Mouse (Mus musculus) urinary bladder, postnatal 10 days (tissue): ENCODE data around the gene Vapb.

Experiments
- DNase-seq: peaks from one replicate; pipeline ENCODE4 v3.0.0; 2022; ENCODE audit warnings: low spot score

The Vapb gene

GRCm38 (mm10) chr2:173738232-173738631 lies 921 bp downstream of the Vapb start:
- DNase-seq: no peak

- DNase-seq: no peak
Measured at GRCm38 (mm10) chr2:173739107-173739506, 1.8 kb downstream of the Vapb start.

- DNase-seq: no peak
Measured at GRCm38 (mm10) chr2:173742090-173742489, 4.8 kb downstream of the Vapb start.

DNA sequence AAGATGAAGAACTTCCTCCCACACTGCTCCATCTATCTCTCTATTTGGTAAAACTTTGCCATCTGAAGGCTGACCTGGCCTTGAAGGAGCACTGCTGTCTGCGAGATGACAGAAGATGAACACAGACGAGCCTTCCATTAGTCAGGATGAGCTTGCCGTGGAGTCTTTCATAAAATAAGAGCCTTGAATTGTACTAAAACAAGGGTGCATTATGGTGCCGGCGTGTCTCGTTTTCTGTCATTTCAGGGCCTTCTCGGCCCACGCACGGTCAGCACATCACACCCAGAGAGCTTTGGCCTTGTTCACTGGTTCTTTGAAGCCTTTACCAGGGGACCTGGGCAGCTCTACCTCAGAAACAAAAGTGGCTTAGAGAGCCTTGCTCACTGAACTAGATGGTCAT lies 5.4 kb downstream of the Vapb start:
- no peak for DNase-seq

- no peak for DNase-seq
Measured at GRCm38 (mm10) chr2:173744070-173744815, 6.9 kb downstream of the Vapb start.

GRCm38 (mm10) chr2:173748961-173749659 lies 11.8 kb downstream of the Vapb start:
- no peak for DNase-seq

DNA sequence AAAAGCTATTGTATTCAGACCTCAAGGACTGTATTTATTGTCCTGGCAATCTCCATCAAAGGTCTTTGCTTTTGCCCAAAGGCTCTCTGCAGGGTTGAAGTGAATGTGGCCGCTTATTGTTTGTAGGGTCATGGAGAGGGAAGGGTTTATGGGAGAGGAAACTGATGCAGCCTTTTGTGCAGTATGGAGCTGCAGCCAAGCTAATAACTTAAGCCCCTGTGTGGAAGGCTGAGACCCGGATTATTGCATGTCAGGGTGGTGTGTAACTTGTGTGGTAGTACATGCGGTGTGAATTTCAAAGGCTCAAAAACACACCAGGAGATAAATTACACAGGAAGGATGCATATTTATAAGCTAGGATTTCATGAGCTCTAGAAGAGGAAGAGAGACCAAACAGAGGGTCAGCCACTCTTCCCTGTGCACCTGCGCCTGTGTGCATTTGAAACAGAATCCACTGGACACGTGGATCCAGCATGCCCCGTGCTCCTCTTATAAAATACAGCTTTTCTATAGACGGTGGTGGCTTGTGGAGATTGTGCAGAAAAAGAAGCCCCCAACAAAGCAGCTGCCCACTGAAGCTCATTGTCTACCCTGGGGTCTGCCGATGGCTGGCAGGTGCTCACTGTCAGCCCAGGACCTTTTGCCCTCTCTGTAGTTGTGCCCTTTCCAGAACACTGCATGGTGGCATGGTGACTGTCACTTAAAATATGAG lies 18.3 kb downstream of the Vapb start:
- DNase-seq: no peak

- no peak for DNase-seq
Measured at GRCm38 (mm10) chr2:173757624-173758155, 20.4 kb downstream of the Vapb start.

- DNase-seq: no peak
Measured at GRCm38 (mm10) chr2:173760607-173761006, 23.3 kb downstream of the Vapb start.

DNA sequence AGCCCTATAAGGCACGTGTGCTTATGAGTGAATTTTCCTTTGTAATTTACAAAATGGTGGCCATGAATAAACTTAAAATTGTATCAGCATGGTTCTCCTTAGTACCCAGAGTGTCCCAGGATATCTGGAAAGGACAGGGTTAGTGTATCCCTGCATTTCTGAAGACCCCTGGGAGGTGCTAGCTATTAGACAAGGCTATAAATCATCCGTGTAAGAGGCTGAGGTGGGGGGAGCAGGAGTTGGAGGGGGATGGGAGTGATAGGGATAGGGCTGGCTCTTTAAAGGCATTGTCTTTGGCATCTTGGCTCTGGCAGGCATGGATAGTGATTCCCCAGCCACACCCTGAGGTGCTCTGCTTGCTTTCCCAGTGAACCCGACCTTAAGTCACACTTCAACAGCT lies 27.3 kb downstream of the Vapb start:
- no peak for DNase-seq

- DNase-seq: no peak
Measured at GRCm38 (mm10) chr2:173767959-173768595, 30.8 kb downstream of the Vapb start.

DNA sequence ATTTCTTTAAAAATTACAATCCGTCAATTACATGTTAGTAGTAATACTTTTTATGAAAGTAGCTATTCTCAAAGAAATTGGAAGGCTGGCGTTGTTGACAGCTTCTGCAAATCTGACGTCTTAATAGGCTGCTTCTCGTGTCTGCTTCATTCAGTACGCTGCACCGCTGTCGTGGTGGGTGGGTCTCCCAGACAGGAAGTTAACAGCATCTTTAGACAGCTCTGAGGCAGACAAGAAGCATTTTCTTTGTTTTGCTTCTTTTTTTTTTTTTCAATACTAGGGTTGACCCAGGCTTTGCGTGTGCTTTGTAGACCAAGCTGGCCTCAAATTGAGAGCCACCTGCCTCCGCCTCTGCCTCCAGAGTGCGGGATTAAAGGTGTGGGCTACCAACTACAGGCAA lies 31.9 kb downstream of the Vapb start:
- DNase-seq: no peak

- no peak for DNase-seq
Measured at GRCm38 (mm10) chr2:173770620-173771019, 33.3 kb downstream of the Vapb start.

DNA sequence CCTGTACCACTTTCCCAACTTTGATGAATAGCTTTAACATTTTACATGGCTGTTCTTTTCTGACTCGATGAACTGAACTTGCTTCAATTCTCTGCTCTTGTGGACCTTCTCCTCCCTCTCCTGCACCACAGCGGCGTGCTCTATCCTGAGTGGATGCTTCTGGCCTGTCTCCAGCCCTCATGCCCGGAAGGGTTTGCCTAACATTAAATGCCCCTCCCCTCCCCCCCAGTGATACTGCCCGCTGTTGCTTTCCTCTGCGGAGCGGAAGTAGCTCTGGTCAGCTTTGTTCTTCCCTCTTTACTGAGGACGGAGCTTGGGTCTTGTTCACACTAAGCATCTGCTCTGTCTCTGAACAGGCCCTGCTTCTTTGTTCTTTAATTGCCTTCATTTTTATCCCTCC lies 34.4 kb downstream of the Vapb start:
- DNase-seq: no peak

- DNase-seq: no peak
Measured at GRCm38 (mm10) chr2:173775556-173775955, 38.2 kb downstream of the Vapb start.

DNA sequence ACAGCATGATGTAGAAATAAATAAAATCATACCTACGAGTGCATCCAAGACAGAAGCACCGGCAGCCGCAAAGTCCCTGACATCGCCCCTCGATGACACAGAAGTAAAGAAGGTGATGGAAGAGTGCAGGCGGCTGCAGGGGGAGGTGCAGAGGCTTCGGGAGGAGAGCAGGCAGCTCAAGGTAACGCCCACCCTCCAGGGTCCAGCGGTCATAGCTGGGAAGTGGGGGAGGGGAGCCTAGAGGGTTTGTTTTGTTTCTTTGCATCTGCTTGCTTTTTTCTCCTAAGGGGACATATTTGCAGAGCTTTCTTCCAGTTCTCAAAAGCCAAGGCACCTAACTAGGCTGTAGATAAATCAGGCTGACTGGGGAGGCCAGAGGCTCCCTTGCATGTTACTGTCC lies 38.8 kb downstream of the Vapb start:
- DNase-seq: no peak

- no peak for DNase-seq
Measured at GRCm38 (mm10) chr2:173780931-173781330, 43.6 kb downstream of the Vapb start.

GRCm38 (mm10) chr2:173784366-173784765 lies 47.1 kb downstream of the Vapb start:
- no peak for DNase-seq

DNA sequence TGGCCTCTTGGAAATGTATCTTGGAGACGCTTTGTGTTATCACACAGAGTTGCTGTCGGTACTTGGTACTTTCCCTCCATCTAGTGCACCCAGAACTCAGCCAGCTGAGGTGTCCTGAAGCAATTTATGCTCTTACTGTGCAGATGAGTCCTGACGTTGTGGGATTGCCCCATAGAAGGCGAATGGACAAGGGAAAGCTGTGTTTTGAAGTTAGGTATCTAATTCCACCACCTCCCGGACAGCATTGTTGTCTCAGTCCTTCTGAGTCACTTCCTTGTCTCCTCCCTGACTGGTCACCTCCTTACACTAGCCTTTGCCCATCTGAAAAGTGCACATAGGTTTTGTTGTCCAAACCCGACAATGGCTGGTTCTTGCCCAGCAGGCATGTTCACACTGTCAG lies 47.6 kb downstream of the Vapb start:
- DNase-seq: no peak

- peak; percentile 24 for DNase-seq
Measured at GRCm38 (mm10) chr2:173789945-173790804, 52.9 kb downstream of the Vapb start.
